Mouse (Mus musculus) ES-Bruce4 (cell line): ENCODE data around the gene Mog. TPM values are rescaled to one million over a fixed set of nuclear protein-coding genes. Genes with fewer than 3 reads are reported as not detected.

Experiments used
- H3K27ac ChIP-seq: 2 replicates; pipeline ENCODE4 v1.5.1; 2012; ENCODE audit warnings: low read length, inconsistent platforms; ENCODE audit not compliant: insufficient read depth
- H3K27me3 ChIP-seq: 2 replicates; pipeline ENCODE4 v1.6.1; 2012; ENCODE audit warnings: mild to moderate bottlenecking, low read length, inconsistent platforms; ENCODE audit not compliant: control insufficient read depth, poor library complexity, insufficient read depth, severe bottlenecking
- H3K36me3 ChIP-seq: 2 replicates; pipeline ENCODE4 v1.6.1; 2012; ENCODE audit warnings: inconsistent platforms, mild to moderate bottlenecking, low read length, moderate library complexity; ENCODE audit not compliant: control insufficient read depth, poor library complexity, insufficient read depth, severe bottlenecking
- H3K4me1 ChIP-seq: one replicate; pipeline ENCODE4 v1.8.1; 2011; ENCODE audit warnings: low read length; ENCODE audit not compliant: control insufficient read depth, insufficient read depth
- H3K4me3 ChIP-seq: 2 replicates; pipeline ENCODE4 v1.5.1; 2011; ENCODE audit warnings: low read depth, mild to moderate bottlenecking, low read length
- H3K9ac ChIP-seq: 2 replicates; pipeline ENCODE4 v1.6.1; 2012; ENCODE audit warnings: low read depth, mild to moderate bottlenecking, inconsistent platforms; ENCODE audit not compliant: poor library complexity, severe bottlenecking
- H3K9me3 ChIP-seq: replicated peaks from 2 replicates; pipeline ENCODE4 v1.6.1; 2012; ENCODE audit warnings: mild to moderate bottlenecking, low read length, inconsistent platforms; ENCODE audit not compliant: control insufficient read depth, poor library complexity, insufficient read depth, severe bottlenecking
- CTCF ChIP-seq: IDR thresholded peaks from one replicate; pipeline ENCODE4 v1.8.1; 2011; ENCODE audit warnings: low read depth, low read length
- EP300 ChIP-seq: IDR thresholded peaks from 2 replicates; pipeline ENCODE4 v1.6.1; 2011; ENCODE audit warnings: low read depth, low read length; ENCODE audit not compliant: insufficient read depth
- POLR2A ChIP-seq: IDR thresholded peaks from one replicate; pipeline ENCODE4 v1.8.1; 2011; ENCODE audit warnings: low read length; ENCODE audit not compliant: insufficient read depth
- polyA plus RNA-seq: library from polyadenylated mRNA; stranded (reverse); fragments of >200 nt; gene quantifications from 2 replicates; pipeline ENCODE4 v1.2.4, GENCODE M21; 2011; ENCODE audit warnings: low read depth; ENCODE audit not compliant: missing spikeins, insufficient read depth, insufficient read length

Mog gene
- polyA plus RNA-seq, 1 experiment: not detected

- H3K9me3 ChIP-seq: no peaks in the 10 kb centered on the region
These were observed 24.3 kb upstream of the Mog start for GRCm38 (mm10) chr17:37047332-37047976.

GRCm38 (mm10) chr17:37046312-37047112, 23.3 kb upstream of the Mog start:
- Histone ChIP-seq H3K27me3 (no peaks in the 10 kb centered on the region), H3K4me1 (no peaks in the 10 kb centered on the region), H3K27ac (peak overlapping the region; percentile 38), H3K9ac (peak overlapping the region; percentile 97), H3K9me3 (no peaks in the 10 kb centered on the region), H3K4me3 (peak overlapping the region; percentile 93), H3K36me3 (peaks cover 10% of the 10 kb centered on the region)
- TF ChIP-seq CTCF: peak; percentile 28
- no peak for TF ChIP-seq POLR2A
- 0 out of 2 replicates have a peak, but pooled peaks have one; percentile 3 for TF ChIP-seq EP300

More at GRCm38 (mm10) chr17:37047332-37047976, 24.3 kb upstream of the Mog start:
- TF ChIP-seq POLR2A (no peak), EP300 (peak; percentile 57; the same call in 1 of the 2 replicates)
- Histone ChIP-seq H3K27ac (peak overlapping the region; percentile 36), H3K27me3 (no peaks in the 10 kb centered on the region), H3K4me3 (peak overlapping the region; percentile 93), H3K9ac (peak overlapping the region; percentile 97), H3K36me3 (peaks cover 18% of the 10 kb centered on the region), H3K4me1 (no peaks in the 10 kb centered on the region)

GRCm38 (mm10) chr17:37045611-37046311, 22.6 kb upstream of the Mog start, which contains the start of gene Gabbr1:
Gabbr1 (plus strand) TSS chr17:37045966.
- H3K4me1 ChIP-seq: no peaks in the 10 kb centered on the region
- H3K9me3 ChIP-seq: no peaks in the 10 kb centered on the region
- peaks cover 9% of the 10 kb centered on the region for H3K36me3 ChIP-seq
- no peak for TF ChIP-seq CTCF
- no peak for TF ChIP-seq EP300
- no peak for TF ChIP-seq POLR2A
- H3K9ac ChIP-seq: peak within 1 kb of the TSS; percentile 97
- H3K4me3 ChIP-seq: peak within 1 kb of the TSS; percentile 99
- peak within 1 kb of the TSS; percentile 94 for H3K27ac ChIP-seq
- H3K27me3 ChIP-seq: no peaks in the 10 kb centered on the region

- no peaks in the 10 kb centered on the region for H3K4me1 ChIP-seq
- no peaks in the 10 kb centered on the region for H3K27me3 ChIP-seq
- peaks cover 9% of the 10 kb centered on the region for H3K36me3 ChIP-seq
- TF ChIP-seq CTCF (no peak), EP300 (no peak), POLR2A (no peak)
- H3K4me3 ChIP-seq: peak overlapping the region; percentile 99
- no peaks in the 10 kb centered on the region for H3K9me3 ChIP-seq
- peak overlapping the region; percentile 94 for H3K27ac ChIP-seq
- H3K9ac ChIP-seq: peak overlapping the region; percentile 97
These were observed 21.6 kb upstream of the Mog start for GRCm38 (mm10) chr17:37044651-37045244.

- no peak overlapping the region for H3K9ac ChIP-seq
These were observed 16.1 kb upstream of the Mog start for GRCm38 (mm10) chr17:37039127-37039894.

More at GRCm38 (mm10) chr17:37039127-37039894, 16.1 kb upstream of the Mog start:
- Histone ChIP-seq H3K36me3 (no peaks in the 10 kb centered on the region), H3K4me3 (no peak overlapping the region), H3K27me3 (no peaks in the 10 kb centered on the region), H3K27ac (no peak overlapping the region), H3K4me1 (no peaks in the 10 kb centered on the region), H3K9me3 (no peaks in the 10 kb centered on the region)
- TF ChIP-seq POLR2A (no peak), CTCF (no peak), EP300 (no peak)
